Mouse (Mus musculus) midbrain, embryonic 11.5 days (tissue): ENCODE measurements around the gene Pxmp4. TPM values are rescaled to one million over a fixed set of nuclear protein-coding genes. Genes with fewer than 3 reads are reported as not detected.
A peak's percentile ranks its signal among the peaks of the same experiment; 100 is the strongest.

Source experiments
- ATAC-seq: fragments of 200-750 bp; cut with Nextera tagmentation; 2 replicates; pipeline ENCODE4 v1.8.0; 2017; ENCODE audit warnings: moderate TSS enrichment, moderate library complexity; ENCODE audit not compliant: low FRiP score
- DNase-seq: peaks from one replicate; pipeline ENCODE4 v3.0.0; 2015; ENCODE audit warnings: low spot score; ENCODE audit errors: missing footprints
- H3K27ac ChIP-seq: fragments of 300-500 bp; sonication (generic); 2 replicates; pipeline ENCODE4 v1.5.1; 2014; ENCODE audit warnings: low read depth, low read length
- H3K27me3 ChIP-seq: fragments of 300-500 bp; sonication (generic); 2 replicates; pipeline ENCODE4 v1.6.1; 2014; ENCODE audit warnings: mild to moderate bottlenecking, low read length, moderate library complexity, mixed read lengths; ENCODE audit not compliant: control insufficient read depth, insufficient read depth
- H3K36me3 ChIP-seq: fragments of 300-500 bp; sonication (generic); 2 replicates; pipeline ENCODE4 v1.6.1; 2014; ENCODE audit warnings: mild to moderate bottlenecking, low read length, moderate library complexity, mixed read lengths; ENCODE audit not compliant: control insufficient read depth, insufficient read depth
- H3K4me1 ChIP-seq: fragments of 300-500 bp; sonication (generic); 2 replicates; pipeline ENCODE4 v1.6.1; 2014; ENCODE audit warnings: low read length; ENCODE audit not compliant: control insufficient read depth, insufficient read depth
- H3K4me2 ChIP-seq: fragments of 300-500 bp; sonication (generic); 2 replicates; pipeline ENCODE4 v1.6.1; 2014; ENCODE audit warnings: mild to moderate bottlenecking, moderate library complexity
- H3K4me3 ChIP-seq: fragments of 300-500 bp; sonication (generic); 2 replicates; pipeline ENCODE4 v1.5.1; 2014; ENCODE audit warnings: low read depth, low read length
- H3K9ac ChIP-seq: fragments of 300-500 bp; sonication (generic); 2 replicates; pipeline ENCODE4 v1.6.1; 2014; ENCODE audit warnings: low read length
- H3K9me3 ChIP-seq: fragments of 300-500 bp; sonication (generic); 2 replicates; pipeline ENCODE4 v1.6.1; 2016; ENCODE audit warnings: low read length; ENCODE audit not compliant: control insufficient read depth
- WGBS: fragments of 180-500 bp; shearing (Covaris S2); extraction: QIAGEN DNeasy Blood & Tissue Kit; methylation state at CpG from one replicate; pipeline ENCODE4 v1.1.7; 2014; 5-methylcytosine and 5-hydroxymethylcytosine counted together
- polyA plus RNA-seq: library from polyadenylated mRNA; unstranded; fragments of >200 nt; fragmentation: Nextera tagmentation; extraction: Ambion mirVana; gene quantifications from 2 replicates; pipeline ENCODE4 v1.2.1, GENCODE M21; 2014

The Pxmp4 gene
- polyA plus RNA-seq, 1 experiment from 2014 or later: 14.1 TPM

DNA sequence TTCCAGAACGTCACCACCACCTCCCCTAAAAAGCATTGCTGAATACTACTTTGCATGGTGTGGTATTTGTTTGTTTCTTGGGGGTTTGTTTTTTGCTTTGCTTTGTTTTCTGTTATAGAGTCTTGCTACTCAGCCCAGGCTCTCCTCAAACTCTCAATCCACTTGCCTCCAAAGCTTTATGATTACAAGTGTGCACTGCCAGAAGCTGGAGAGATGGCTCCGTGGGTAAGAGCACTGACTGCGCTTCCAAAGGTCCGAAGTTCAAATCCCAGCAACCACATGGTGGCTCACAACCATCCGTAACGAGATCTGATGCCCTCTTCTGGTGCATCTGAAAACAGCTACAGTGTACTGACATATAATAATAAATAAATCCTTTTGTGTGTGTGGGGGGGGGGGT lies 2.9 kb downstream of the Pxmp4 start:
- no peaks in the 10 kb centered on the region for H3K36me3 ChIP-seq
- no peak overlapping the region for H3K4me2 ChIP-seq
- H3K9me3 ChIP-seq: no peaks in the 10 kb centered on the region
- ATAC-seq: no peak
- no peak overlapping the region for H3K27ac ChIP-seq
- DNase-seq: no peak
- WGBS: 67% methylated on average over 6 of the region's 6 CpGs
- H3K4me3 ChIP-seq: no peak overlapping the region
- H3K9ac ChIP-seq: no peak overlapping the region
- no peaks in the 10 kb centered on the region; the same call in 1 of the 2 replicates for H3K4me1 ChIP-seq
- H3K27me3 ChIP-seq: no peaks in the 10 kb centered on the region

DNA sequence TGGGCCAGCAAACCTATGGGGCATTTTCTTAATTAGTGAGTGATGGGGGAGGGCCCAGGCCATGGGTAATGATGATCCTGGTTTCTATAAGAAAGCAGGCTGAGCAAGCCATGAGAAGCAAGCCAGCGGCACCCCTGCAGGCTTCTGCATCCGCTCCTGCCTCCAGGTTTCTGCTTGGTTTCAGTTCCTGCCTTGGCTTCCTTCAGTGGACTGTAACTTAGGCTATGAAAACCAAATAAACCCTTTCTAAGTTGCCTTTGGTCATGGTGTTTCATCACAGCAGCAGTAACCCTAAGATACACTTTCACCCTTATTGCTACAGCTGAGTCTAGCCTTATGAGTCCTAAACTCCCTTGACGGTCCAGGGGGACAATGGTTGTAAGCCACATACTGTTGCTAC lies 6.1 kb downstream of the Pxmp4 start:
- Histone ChIP-seq H3K9ac (no peak overlapping the region), H3K27ac (no peak overlapping the region), H3K27me3 (no peaks in the 10 kb centered on the region), H3K9me3 (no peaks in the 10 kb centered on the region), H3K36me3 (no peaks in the 10 kb centered on the region), H3K4me2 (no peak overlapping the region), H3K4me3 (no peak overlapping the region), H3K4me1 (no peaks in the 10 kb centered on the region)
- DNase-seq (no peak), ATAC-seq (no peak)
- 88% methylated on average over 3 of the region's 3 CpGs for WGBS

GRCm38 (mm10) chr2:154595775-154596174 lies 7.7 kb downstream of the Pxmp4 start:
- no peaks in the 10 kb centered on the region for H3K4me1 ChIP-seq
- no peak overlapping the region for H3K27ac ChIP-seq
- WGBS: 85% methylated on average over 5 of the region's 5 CpGs
- DNase-seq: no peak
- H3K36me3 ChIP-seq: no peaks in the 10 kb centered on the region
- H3K9ac ChIP-seq: no peak overlapping the region
- no peak for ATAC-seq
- H3K4me2 ChIP-seq: no peak overlapping the region
- no peaks in the 10 kb centered on the region for H3K9me3 ChIP-seq
- H3K4me3 ChIP-seq: no peak overlapping the region
- H3K27me3 ChIP-seq: no peaks in the 10 kb centered on the region

DNA sequence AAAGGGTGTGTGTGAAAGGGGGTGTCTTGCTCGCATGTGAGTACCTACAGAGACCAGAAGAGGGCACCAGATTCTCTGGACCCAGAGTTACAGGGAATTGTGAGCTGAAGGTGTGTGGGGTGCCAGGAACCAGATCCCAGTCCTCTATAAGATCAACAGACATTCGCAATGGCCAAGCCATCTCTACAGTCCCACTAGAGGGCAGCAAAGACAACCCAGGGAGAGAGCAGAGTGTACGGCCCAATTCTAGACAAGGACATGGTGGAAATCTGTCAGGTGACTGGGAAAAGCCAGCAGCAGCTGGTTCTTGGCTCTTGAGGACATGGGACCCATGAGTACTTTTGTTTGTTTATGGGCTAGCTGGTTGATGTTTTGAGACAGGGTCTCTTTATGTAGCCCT lies 10.5 kb downstream of the Pxmp4 start:
- Histone ChIP-seq H3K27me3 (no peaks in the 10 kb centered on the region), H3K27ac (no peak overlapping the region), H3K4me3 (no peak overlapping the region), H3K36me3 (no peaks in the 10 kb centered on the region), H3K9me3 (no peaks in the 10 kb centered on the region), H3K9ac (no peak overlapping the region), H3K4me1 (no peaks in the 10 kb centered on the region), H3K4me2 (no peak overlapping the region)
- ATAC-seq: no peak
- 66% methylated on average over 3 of the region's 3 CpGs for WGBS
- DNase-seq: no peak

DNA sequence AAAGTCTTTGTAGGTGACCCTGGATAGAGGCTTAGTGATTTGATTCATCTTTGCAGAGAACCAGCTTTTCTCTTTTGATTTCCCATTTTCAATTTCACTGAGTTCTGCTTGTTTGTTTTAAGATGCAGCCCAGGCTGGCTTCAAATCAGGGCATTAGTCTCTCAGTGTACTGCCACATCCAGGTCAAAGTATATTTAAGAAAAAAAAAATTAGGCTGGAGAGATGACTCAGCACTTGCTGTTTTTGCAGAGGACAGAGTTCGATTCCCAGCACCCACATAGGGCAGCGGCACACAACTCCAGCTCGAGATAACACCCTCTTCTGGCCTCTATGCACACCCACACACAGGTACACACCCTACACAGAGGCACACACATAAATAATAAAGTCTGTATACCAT lies 12.3 kb downstream of the Pxmp4 start:
- DNase-seq (no peak), ATAC-seq (no peak)
- Histone ChIP-seq H3K36me3 (no peaks in the 10 kb centered on the region), H3K4me3 (no peak overlapping the region), H3K27me3 (no peaks in the 10 kb centered on the region), H3K9ac (no peak overlapping the region), H3K27ac (no peak overlapping the region), H3K9me3 (no peaks in the 10 kb centered on the region), H3K4me1 (no peaks in the 10 kb centered on the region), H3K4me2 (no peak overlapping the region)
- 85% methylated on average over 3 of the region's 3 CpGs for WGBS

DNA sequence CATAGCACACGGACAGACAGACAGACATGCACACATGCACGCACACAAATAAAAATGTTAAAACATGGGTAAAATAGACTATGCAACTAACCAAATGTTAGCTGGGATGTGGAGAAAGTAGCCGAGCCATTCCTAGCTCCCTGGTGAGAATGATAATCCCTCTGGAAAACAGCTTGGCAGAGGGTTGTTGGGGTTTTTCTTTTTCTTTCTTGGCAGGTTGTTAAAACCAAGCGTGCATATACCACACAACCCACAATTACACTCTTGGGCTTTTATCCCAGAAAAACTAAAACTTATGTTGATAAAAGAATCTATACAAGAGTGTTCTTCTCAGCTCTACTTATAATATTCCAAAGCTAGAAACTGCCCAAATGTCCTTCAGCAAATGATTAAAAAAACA lies 14.5 kb downstream of the Pxmp4 start:
- Histone ChIP-seq H3K9ac (no peak overlapping the region), H3K9me3 (no peaks in the 10 kb centered on the region), H3K27me3 (no peaks in the 10 kb centered on the region), H3K36me3 (no peaks in the 10 kb centered on the region), H3K4me2 (no peak overlapping the region), H3K4me3 (no peak overlapping the region), H3K27ac (no peak overlapping the region), H3K4me1 (no peaks in the 10 kb centered on the region)
- DNase-seq: no peak
- WGBS: 78% methylated on average over 4 of the region's 4 CpGs
- no peak for ATAC-seq

DNA sequence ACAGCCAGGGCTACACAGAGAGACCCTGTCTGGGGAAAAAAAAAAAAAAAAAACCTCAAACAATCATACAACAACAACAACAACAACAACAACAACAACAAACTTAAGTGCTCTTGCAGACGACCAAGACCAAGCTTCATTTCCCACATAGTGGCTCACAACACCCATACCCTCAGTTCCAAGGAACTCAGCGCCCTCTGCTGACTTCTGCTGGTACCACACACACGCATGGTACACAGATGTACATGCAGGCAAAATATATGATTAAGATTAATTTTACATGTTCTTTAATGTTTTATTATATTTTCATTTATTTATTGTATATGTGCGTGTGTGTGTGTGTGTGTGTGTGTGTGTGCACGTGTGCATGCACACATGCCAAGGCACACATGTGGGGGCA lies 17.1 kb downstream of the Pxmp4 start:
- no peak for ATAC-seq
- no peaks in the 10 kb centered on the region for H3K27me3 ChIP-seq
- H3K4me3 ChIP-seq: no peak overlapping the region
- H3K4me2 ChIP-seq: no peak overlapping the region
- DNase-seq: peak; percentile 85
- no peaks in the 10 kb centered on the region for H3K4me1 ChIP-seq
- no peak overlapping the region for H3K9ac ChIP-seq
- 73% methylated on average over 5 of the region's 5 CpGs for WGBS
- H3K9me3 ChIP-seq: no peaks in the 10 kb centered on the region
- no peaks in the 10 kb centered on the region for H3K36me3 ChIP-seq
- no peak overlapping the region for H3K27ac ChIP-seq

- Histone ChIP-seq H3K4me1 (no peaks in the 10 kb centered on the region), H3K9me3 (no peaks in the 10 kb centered on the region), H3K27ac (no peak overlapping the region), H3K36me3 (no peaks in the 10 kb centered on the region), H3K4me2 (no peak overlapping the region), H3K9ac (no peak overlapping the region), H3K4me3 (no peak overlapping the region), H3K27me3 (no peaks in the 10 kb centered on the region)
- ATAC-seq (no peak), DNase-seq (peak; percentile 65)
- WGBS: 79% methylated on average over 17 of the region's 17 CpGs
These were observed 18.4 kb downstream of the Pxmp4 start for GRCm38 (mm10) chr2:154584931-154585601.

DNA sequence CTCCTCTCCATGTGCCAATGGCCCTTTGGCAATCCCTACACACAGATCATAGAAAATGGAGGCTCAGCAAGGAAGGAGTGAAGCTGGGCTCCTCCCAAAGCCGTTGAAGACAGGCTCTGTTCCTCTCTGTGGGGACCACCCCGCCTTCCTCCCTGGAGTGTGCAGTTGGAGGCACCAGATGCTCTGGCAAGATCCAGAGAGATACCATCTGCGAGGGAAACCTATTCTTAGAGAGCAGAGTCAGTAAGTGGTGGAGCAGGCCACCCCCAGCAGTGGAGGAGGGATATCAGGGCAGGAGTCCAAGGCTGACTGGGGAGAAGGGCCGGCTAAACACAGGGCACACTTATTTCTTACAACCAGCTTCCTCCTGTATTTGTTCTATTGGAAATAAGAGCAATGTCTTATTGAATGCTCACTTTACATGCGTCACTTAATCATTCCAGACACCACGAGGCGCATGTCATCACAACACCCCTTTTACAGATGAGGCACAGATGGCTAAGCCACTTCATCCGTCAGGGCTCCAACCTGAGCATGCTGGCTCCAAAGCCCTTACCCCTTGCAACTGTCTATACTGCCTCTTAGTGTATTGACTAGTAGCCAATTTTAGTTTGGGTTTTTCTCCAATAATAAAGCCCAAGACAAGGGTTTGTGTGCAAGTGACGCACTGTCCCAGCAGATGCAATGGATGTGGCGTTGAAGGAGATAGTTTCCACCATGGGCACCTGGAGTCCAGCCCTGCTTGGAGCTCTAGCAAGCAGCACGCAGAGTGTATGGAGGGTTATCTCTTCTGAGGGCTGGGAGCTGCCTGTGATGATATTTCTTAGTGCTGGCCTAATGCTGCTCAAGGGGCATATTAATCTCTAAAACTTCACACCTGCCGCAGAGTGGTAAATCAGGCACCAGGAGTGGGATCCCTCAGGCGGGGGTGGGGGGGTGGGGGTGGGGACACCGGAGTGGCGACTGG lies 19.3 kb downstream of the Pxmp4 start:
- Histone ChIP-seq H3K36me3 (no peaks in the 10 kb centered on the region), H3K9ac (no peak overlapping the region), H3K27me3 (no peaks in the 10 kb centered on the region), H3K27ac (no peak overlapping the region), H3K4me3 (no peak overlapping the region), H3K4me1 (no peaks in the 10 kb centered on the region), H3K9me3 (no peaks in the 10 kb centered on the region), H3K4me2 (no peak overlapping the region)
- 73% methylated on average over 15 of the region's 15 CpGs for WGBS
- DNase-seq (peak; percentile 81), ATAC-seq (peak; percentile 40; the same call in 1 of the 2 replicates)
